Mouse (Mus musculus) heart, postnatal 10 days (tissue): Measurements from ENCODE around the gene 1600014C10Rik. TPM values are rescaled to one million over a fixed set of nuclear protein-coding genes. Genes with fewer than 3 reads are reported as not detected.
A peak's percentile ranks its signal among the peaks of the same experiment; 100 is the strongest.

ENCODE experiments used
- DNase-seq, 2 experiments: peaks; one replicate each; pipeline ENCODE4 v3.0.0; 2021
- intact Hi-C: fragments of 180-260 bp; cut with DNase I; formaldehyde crosslinking; loops from one replicate; pipeline ENCODE4 v1.15.1; 2025
- total RNA-seq, 2 experiments: library from RNA; stranded (reverse); gene quantifications; 2 replicates each; pipeline ENCODE4 v1.2.3; 2021

The 1600014C10Rik gene
- total RNA-seq, 2 experiments from 2014 or later, result 21.5 to 25.1 TPM

DNA sequence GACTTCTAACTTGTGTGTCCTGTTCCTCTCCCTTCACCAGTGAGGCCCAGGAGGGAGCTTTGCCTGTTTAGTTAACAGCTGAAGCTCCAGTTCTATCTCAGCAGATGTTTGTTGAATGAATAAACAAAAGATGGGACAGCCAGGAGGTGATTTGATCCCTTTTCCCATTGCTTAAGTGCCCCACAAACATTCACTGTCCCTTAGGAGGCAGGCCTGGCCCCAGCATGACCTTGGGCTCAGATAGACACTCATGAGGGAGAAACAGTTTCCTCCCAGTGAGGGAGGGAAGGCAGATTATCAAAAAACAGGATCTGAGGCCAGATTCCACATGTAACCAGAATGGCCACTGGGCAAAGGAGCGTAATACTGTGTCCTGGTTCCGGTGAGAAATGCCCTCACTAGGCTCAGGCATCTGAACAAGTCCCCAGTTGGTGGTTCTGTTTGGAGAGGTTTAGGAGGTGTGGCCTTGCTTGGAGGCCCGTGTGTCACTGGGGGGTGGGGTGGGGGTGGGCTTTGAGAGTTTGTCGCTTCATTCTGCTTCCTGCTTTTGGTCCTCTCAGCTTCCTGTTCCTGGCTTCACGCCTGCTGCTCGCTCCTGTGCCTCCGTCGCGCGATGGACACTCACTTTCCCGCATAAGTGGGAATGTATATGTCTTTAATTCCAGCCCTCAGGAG is 26.6 kb downstream of the 1600014C10Rik start:
- no peak for DNase-seq
- intact Hi-C loops, result no loop called here

DNA sequence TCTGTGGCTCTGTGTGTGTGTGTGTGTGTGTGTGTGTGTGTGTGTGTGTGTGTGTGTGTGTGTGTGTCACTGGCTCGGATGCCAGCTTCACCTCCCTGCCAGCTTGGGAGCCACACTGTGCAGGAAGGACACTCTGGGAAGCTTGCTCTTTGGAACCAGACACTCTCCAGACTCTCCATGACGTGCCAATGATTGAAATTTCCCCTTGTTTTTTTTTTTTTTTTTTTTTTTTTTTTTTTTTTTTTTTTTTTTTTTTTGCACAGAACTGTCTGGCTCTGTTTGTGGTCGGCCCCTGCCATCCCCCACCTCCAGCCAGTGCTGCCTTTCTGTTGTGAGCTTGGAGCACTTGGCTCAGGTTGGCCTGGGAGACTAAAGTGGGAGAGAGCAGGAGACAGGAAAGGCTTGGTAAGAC is 29.6 kb downstream of the 1600014C10Rik start:
- intact Hi-C loops, result no loop called here
- peak; percentile 47 to 51 for DNase-seq

DNA sequence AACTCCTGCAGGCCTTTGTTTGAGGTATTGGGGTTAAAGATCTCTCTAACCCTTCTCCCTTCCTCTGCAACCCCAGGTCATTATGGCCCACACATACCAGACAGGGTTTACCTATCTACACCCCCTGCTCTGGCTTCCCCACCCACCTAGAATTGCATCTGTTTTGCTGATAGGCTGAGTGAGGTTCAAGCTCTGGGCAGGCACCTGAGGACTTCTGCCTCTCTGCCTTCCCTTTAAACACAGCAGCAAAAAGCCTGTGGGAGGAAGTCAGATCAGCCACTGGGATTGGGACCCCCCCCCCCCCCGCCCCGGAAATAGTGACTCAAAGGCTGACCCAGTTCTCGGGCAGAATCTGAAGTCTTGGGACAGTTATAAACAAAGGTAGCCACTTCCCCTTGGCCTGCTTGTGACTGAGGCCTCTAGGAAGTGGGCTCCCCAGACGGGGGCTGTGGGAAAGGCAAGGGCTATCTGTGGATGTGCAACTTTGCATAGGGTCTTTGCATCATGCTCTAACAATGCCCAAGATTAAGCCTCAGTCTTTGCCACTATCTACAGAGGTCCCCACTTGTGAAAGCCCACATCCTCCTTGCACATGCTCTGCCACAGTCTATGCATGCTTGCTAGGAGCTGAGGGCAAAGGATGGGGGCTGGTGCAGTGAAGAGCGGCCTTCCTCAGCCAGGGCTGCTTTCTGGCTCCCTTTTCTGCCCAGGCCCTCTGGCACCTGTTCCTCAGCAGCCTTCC is 31.6 kb downstream of the 1600014C10Rik start:
- intact Hi-C loops, result no loop called here
- DNase-seq, result no peak

DNA sequence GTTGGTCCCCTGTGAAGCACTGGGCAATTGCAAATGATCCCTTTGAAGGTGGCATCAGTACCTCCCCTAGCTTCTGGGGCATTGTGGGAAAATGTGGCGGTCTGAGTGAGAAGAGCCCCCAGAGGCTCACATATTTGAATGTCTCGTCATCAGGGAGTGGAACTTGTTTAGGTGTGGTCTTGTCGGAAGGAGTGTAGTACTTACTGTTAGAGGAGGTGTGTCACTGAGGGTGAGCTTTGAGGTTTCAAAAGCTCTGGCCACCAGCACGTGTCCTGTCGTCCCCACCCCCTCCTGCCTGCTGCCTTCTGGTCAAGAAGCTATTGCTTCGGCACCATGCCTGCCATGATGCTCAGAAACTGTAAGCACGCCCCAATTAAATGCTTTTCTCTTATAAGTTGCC is 32.3 kb downstream of the 1600014C10Rik start:
- no peak for DNase-seq
- intact Hi-C loops, result no loop called here

DNA sequence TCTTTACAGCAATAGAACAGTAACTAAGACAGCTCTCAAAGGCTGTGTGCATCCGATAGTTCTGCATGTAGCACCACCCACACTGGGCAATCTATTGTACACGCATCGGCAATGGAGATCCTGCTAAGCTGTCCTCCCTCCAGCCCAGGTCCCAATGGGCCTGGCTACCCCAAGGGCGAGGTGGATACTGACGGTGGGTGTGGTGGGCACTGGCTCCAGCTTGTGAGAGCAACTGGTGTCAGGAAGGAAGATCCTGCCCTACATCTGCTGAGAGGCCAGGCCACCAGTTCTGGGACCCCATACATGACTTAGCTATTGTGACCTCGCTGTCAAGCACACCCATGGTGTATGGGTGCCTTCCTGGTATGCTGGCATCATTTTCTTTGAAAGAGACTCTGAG is 32.7 kb downstream of the 1600014C10Rik start:
- DNase-seq, result no peak
- intact Hi-C loops, result no loop called here

DNA sequence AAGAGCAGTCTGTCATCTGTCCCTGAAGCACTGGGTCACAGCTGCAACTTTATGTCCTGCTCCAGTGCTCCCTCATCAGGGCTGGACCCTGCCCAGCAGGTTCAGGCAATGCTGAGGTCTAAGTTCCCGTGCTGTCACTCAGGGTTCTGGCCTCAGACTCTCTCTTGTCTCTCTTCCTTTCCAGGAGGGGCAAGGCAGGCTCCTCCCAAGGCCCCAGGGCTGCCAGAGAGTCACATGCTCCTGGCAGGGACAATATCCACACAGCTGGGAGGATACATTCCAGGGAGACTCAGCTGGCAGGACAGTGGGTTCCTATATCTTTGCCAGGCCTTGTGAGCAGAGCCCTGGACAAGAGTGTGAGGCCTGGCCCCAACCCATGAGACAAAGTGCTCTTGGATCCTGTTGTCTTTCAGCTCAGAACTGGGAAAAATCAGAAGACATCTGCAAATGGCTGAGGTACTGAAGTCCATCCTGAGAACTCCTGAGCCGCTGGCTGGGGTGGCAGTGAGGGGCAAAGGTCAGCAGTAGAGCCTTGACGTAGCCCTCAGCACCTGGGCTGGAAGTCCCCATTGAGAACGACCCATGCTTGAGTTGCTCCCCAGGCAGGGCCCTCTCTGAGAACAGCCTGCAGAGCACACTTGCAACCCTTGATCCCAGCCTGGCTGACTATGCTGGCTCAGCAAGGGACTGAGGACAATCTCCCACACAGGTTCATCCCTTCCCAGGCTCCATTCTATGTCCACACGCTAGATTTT is 34.6 kb downstream of the 1600014C10Rik start:
- intact Hi-C loops, result no loop called here

DNA sequence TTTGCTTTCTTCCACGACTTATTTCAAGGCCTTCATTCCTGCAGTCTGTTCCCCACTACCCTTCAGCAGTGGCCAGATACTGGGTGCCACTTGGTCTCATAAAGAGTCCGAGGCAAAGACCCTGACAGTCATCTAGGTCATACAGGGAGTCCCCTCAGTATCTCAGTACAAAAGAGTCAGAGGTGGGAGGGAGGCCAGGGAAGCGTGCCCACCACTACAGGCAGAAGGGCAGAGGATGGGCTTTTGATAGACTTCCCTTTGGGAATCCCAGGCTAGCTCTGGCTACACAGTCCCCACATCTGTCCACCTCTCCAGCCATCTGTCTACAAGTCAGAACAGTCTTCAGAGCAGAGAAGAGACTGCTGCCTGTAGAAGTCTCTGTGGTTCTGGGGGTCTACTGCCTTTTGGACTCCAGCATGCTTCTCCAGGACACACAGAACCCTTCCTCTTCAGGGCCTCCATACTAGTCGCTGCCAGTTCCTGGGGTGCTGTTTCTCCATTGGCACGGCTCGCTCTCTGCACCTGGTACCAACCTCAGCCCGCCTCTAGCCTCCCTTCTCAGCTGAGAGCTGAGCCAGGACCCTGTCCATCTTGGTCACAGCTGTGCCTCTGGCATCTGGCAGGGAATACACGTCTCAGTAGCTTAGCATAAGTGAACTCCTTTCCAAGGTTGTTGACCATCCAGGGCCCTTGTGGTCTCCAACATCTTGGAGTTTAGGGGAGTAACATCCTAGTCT is 35.8 kb downstream of the 1600014C10Rik start:
- no peak for DNase-seq
- intact Hi-C loops, result no loop called here

More for the DNA sequence above, 34.6 kb downstream of the 1600014C10Rik start:
- peak; percentile 94 to 97 for DNase-seq

DNA sequence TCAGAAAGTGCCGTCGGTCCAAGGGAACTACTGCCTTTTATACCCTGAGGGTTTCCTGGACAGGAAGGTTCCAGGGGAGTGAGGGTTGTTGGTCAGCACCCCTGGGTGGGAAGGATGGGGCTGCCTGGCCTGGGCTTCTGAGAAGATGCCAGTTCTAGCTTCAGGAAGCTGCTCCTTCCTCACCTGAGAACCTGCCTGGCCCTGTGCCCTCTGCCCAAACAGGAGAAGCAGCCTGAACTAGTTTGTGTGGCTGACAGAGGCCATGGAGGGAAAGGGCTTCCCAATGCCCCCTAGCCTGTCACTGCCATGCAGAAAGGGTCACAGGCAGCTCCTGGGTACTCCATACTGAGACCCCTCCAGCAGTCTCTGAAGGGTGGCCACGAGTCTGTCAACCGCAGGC is 36.5 kb downstream of the 1600014C10Rik start:
- intact Hi-C loops, result no loop called here
- DNase-seq, result no peak

DNA sequence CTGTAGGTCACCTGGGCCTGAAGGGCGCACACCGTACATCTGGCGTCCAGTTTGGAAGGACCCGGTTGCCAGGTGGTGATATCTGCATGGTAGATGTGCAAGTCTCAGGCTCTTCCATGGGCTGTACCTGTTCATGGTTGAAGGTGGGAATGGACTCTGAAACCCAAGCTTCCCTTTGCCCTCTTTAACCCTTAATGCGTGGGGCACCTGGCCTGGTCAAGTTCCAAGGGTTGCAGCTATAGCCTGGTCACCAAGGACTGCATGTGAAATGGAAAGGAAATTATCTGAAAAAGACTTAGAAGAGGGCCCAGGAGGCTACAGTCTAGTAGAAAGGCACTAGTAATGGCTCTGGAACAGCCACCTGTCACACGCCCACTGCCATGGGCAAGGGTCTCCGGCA is 37.8 kb downstream of the 1600014C10Rik start:
- DNase-seq, result no peak
- intact Hi-C loops, result no loop called here

DNA sequence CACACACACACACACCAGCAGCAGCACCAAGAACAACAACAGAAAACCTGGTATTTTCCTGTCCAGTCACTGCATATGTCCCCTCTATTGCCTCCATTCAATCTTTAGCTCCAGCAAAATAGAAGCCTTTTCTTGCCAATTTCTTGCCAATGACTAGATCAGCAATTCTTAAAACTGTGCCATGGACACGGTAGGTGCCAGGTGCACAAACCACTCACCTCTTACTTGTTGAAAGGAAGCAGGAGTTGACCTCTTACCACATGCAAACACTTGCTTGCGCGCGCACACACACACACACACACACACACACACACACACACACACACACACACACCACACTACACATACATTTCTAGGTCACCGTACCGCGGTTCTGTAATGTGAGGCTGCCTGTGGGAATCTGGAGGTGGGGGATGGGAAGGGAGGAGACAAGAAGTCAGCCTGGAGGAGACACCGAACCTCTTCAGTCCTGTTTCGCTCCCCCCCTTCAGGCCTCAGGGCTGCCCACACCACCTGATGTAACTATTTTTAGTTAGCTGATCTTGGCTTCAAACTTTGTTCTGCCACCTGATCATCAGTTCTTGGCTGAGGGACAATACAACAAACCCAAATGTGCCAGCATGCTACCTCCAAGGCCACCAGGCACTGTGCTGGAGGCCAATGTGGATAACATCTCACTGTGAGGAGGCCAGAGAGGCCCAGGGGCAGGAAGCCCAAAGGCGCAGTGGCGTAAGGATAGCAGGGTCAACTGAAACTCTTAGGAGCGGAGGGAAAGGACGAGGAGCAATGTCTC is 41.8 kb downstream of the 1600014C10Rik start:
- intact Hi-C loops, result no loop called here
- peak; percentile 77 to 84 for DNase-seq

DNA sequence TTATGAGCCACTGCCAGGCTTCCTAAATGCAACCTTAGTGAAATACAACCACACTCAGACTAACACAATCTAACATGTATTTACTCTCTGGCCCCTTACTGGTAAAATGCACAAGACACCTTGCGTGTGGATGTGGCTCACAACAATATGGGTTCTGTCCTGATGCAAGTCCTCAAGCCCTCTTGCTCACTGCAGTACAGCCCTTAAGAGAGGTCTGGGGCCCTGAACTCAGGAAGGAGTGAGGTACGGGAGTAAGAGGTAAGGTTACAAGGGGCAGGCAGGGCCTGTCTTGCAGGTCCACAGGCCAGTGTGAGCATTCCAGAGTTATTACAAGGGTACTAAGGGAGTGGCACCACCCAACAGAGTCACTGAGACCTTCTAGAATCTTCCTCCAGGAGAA is 43.2 kb downstream of the 1600014C10Rik start:
- intact Hi-C loops, result no loop called here

DNA sequence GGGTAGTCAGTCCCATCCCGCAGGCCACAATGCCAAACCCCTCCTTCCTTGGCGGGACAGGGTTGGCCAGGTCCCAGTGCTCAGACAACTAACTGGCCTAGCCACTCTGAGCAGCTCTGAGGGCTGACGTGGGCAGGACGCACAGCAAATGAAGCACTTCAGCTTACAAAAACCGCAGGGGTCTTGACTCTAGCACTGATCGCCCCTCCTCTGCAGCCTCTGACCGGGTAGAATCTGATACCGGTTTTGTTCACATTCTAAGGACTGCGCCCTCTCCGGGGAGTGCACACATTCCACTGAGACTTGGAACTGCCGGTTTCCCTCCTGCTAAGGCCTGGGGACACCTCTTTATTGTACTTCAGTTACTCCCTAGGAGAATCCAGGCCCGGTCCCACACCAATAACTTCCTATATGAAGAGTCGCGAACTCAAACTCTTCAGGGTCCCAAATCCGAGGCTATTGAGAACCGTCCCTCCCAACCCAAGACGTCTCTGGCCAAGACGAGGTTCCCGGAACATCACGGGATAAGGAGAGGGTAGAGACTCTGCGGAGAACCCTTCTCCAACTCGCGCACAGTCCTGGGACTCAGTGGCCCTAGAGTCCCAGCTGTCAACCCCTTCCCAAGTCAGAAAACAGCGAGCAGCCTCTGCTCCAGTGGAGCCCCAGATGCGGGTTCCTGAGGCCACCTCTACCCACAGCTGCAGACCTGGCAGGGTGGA is 44.3 kb downstream of the 1600014C10Rik start:
- DNase-seq, result peak; percentile 94
- intact Hi-C loops, result no loop called here

More for the DNA sequence above, 43.2 kb downstream of the 1600014C10Rik start:
- no peak for DNase-seq

DNA sequence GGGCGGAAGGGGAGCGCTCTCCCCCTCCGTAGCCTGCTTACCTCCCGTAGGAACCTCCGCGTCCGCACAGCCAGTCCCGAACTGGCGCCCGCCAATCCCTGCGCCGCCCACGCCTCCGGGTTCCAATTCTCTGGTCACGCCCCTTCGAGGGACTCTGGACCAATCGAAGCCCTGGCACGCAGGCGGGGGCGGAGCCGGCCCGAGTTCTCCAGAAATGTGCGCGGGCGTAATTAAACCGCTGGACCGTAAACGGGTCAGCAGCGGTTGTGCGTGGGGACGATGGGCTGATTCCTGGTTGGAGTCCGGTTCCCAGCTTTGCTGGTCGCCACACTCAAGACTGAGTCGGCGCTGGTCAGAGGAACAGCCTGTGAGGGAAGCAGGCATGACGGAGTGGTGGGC is 44.9 kb downstream of the 1600014C10Rik start, which contains the start of gene Plekhf1:
Plekhf1 (minus strand) TSS at position 117 of the 399 bp plus-strand sequence.
- intact Hi-C loops, result loop anchor here (2.0 kb wide), 1 partner anchor 43 kb away; the partner anchor contains the start of gene Pop4
- peak; percentile 96 for DNase-seq

DNA sequence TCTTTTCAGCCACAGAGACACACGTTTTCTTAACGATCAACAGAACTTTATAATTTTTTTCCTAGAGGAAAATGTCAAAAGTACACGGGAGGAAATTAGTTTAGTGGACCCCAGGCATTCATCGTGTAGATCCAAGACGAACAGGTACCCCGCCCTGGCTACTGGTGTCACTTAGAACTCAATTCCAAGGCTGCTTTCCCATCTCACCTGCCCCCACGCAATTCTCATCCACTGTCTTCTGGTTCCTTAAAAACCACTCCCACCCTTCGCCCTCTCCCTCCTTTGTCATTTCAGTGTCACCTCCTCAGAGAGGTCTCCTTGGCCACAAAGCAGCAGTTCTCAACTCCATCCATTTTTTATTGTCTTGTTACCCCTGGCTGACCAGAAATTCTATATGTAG is 45.3 kb downstream of the 1600014C10Rik start:
- intact Hi-C loops, result loop anchor here (2.0 kb wide), 1 partner anchor 42 kb away; the partner anchor contains the start of gene Pop4
- no peak for DNase-seq

DNA sequence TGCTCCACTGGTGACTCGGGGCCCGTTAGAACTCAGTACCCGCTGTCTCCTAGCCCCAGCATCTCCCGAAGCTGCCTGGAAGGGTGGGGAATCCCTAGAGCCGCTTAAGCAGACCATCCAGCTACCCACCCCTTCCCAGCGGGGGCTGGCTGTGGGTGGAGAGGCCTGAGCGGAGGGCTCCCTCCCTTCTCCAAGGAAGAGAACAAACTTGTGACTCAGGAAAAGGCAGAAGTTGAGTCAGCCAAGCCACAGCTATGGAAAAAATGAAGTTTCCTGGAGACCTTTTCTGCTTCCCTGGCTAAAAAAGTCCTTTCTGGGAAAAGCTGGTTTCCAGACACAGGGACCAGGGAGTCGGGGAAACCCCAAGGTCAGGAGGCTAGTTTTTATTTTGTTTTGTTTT is 47.3 kb downstream of the 1600014C10Rik start:
- intact Hi-C loops, result no loop called here
- DNase-seq, result peak; percentile 44 to 61

DNA sequence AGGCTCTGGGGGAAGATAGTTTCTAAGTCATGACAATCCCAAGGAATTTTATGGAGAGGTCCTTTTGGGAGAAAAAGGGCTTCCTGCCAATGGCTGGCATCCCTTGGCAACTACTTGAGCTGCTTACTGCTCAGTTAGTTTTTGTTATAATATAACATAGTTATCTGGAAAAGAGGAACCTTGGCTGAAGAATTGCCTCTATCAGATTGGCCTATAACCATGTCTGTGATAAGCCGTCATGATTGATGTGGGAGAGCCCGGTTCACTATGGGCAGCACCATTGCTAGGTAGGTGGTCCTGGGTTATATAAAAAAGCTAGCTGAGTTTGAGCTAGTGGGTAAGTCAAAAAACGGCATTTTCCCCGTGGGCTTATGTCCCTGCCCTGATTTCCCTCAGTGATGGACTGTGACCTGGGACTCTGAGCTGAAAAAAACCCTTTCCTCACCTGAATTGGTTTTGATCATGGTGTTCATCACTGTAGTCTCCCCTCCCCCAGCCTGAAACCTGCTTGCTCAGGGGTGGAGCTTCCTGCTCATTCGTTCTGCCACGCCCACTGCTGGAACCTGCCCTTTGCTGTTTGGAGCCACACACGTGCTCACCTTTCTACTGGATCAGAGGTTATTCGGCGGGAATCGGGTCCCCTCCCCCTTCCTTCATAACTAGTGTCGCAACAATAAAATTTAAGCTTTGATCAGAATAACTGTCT is 53.5 kb downstream of the 1600014C10Rik start:
- intact Hi-C loops, result no loop called here
- DNase-seq, result no peak

DNA sequence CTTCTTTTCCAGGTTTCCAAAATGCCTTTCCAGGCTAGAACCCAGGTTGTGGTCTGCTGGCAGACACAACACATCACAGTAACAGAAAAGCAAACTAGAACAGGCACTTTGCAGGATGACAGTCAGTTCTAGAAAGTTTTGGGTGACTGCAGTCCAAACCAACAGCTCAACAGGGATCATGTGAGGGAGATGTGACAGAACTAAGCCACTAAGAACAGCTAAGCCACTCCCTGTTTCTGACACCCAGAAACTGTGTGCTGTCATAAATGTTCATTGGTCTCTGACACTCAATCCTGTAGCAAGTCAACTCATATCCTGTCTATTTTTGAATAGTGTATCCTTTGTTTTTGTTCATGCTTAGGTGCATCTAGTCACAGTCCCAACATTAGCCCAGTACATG is 54.1 kb downstream of the 1600014C10Rik start:
- intact Hi-C loops, result no loop called here
- DNase-seq, result no peak

DNA sequence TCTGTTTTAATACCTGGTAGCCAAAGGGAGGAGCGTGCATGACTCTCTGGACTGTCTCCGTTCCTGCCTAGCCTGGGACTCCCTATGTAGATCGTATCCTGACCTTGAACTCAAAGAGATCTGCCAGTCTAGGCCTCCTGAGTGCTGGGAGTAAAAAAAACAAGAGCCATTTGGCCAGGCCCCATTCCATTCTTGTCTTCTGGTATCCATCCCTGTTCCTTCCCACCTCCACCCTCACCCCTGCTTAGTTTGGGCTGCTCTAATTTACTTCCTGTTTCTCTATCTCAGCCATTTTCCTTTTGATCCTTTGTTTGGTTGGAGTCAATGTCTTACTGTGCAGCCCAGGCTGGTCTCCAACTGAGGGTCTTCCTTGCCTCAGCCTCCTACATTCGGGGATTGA is 59.4 kb downstream of the 1600014C10Rik start:
- no peak for DNase-seq
- intact Hi-C loops, result no loop called here
